Mouse (Mus musculus) bone marrow, adult 2 months (tissue): ENCODE measurements around the gene Farp1. TPM values are rescaled to one million over a fixed set of nuclear protein-coding genes. Genes with fewer than 3 reads are reported as not detected.

Experiments
- H3K27ac ChIP-seq: fragments of 200-500 bp; 2 replicates; pipeline ENCODE4 v1.5.1; 2012; ENCODE audit warnings: low read depth, mild to moderate bottlenecking, control low read depth, inconsistent platforms, low read length; ENCODE audit not compliant: control insufficient read depth, poor library complexity, insufficient read depth
- H3K4me1 ChIP-seq: fragments of 200-500 bp; 2 replicates; pipeline ENCODE4 v1.6.1; 2011; ENCODE audit warnings: low read length; ENCODE audit not compliant: control insufficient read depth, insufficient read depth
- H3K4me3 ChIP-seq: fragments of 200-500 bp; replicated peaks from 2 replicates; pipeline ENCODE3; 2011; ENCODE audit warnings: mild to moderate bottlenecking, low read depth, low read length, control low read depth; ENCODE audit not compliant: control insufficient read depth
- CTCF ChIP-seq: fragments of 200-500 bp; IDR thresholded peaks from 2 replicates; pipeline ENCODE4 v1.5.1; 2011; ENCODE audit warnings: low read length, control low read depth; ENCODE audit not compliant: control insufficient read depth, insufficient read depth
- POLR2A ChIP-seq: fragments of 200-500 bp; IDR thresholded peaks from 2 replicates; pipeline ENCODE4 v1.6.1; 2011; ENCODE audit warnings: low read depth, mild to moderate bottlenecking, control low read depth, low read length, borderline replicate concordance; ENCODE audit not compliant: control insufficient read depth
- WGBS: fragments of 180-500 bp; shearing (Covaris S2); methylation state at CpG from one replicate; pipeline ENCODE4 v1.1.7; 2018; 5-methylcytosine and 5-hydroxymethylcytosine counted together
- polyA plus RNA-seq: library from polyadenylated mRNA; stranded (reverse); fragments of >200 nt; gene quantifications from 2 replicates; pipeline ENCODE4 v1.2.4, GENCODE M21; 2011; ENCODE audit warnings: low replicate concordance; ENCODE audit not compliant: missing spikeins, insufficient read depth, insufficient read length

Gene Farp1
- polyA plus RNA-seq, 1 experiment = 4.2 TPM

DNA sequence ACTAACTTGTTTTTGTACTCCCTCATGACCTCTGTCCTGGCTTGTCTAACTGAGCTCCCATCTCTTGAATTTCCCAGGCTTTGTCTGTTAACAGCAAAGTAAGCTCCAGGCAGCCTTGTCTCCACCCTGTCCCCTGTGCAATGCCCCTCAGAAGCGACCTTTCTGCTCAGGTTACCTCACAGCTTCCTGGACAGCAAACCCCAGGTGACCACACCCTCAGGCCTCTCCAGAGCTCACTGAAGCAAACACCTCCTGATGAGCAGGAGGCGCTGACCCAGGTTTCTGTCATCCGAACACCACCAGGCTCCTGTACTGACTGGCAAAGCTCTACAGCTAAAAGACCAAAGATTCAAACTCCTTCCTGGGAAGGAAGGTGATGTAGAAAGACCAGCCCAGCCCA, 274.9 kb downstream of the Farp1 start:
- Histone ChIP-seq H3K27ac (no peak overlapping the region), H3K4me3 (no peak overlapping the region), H3K4me1 (peaks cover 11% of the 10 kb centered on the region)
- TF ChIP-seq CTCF = no peak
- 64% methylated on average over 3 of the region's 3 CpGs for WGBS

DNA sequence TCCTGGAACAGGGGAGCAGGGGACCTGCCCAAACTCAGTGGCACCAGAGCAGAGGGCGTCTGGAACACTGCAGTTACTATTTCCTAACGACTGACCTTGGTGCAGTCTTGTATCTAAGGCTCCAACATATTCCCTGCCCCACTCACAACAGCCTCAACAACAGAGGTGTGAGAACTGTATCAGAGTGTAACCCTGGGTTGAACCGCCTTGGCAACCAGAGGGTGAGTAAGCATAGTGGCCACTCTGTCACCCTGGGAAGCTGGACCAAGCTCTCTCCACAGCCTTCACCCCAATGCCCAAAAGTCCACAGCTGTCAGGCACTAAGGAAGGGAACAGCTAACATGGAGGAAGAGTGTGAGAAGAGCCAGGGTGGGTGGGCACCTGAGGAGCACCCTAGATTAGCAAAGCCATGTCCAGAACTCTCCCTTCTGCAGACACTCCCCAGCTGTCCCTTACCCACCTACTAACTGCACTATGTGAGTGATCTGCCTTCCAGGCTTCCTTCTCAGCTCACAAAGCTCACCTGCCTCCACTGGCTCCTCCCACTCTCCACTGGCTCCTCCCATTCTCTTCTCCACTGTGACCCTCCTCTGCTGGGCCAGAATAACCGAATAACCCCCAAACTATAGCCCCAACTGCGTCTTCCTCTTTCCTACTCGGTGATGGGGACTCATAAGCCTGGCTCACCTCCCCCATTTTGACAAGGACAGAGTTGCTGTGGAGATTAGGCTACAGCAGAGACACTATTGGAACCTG, 275.5 kb downstream of the Farp1 start:
- WGBS = 47% methylated on average over 6 of the region's 6 CpGs
- TF ChIP-seq POLR2A (no peak), CTCF (no peak)
- Histone ChIP-seq H3K27ac (no peak overlapping the region), H3K4me3 (no peak overlapping the region), H3K4me1 (peaks cover 11% of the 10 kb centered on the region)

DNA sequence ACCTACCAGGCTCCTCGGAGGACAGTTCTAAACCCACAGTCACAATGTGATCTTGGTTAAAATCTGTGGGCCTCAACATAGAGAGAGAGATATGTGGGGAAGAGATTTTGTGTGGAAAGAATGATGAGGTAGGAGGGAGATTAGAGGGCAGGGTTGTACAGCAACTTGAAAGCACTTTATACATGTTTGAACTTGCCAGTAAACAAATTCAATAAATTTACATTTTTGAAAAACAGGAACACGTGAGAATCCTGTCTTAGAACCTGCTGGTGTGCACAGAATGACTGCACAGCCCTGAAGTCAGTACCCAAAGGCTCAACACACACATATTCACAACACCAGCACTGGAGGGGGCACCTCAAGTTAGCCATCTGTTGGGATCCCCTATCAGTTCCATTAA, 276.1 kb downstream of the Farp1 start:
- Histone ChIP-seq H3K27ac (no peak overlapping the region), H3K4me3 (no peak overlapping the region), H3K4me1 (peaks cover 11% of the 10 kb centered on the region)
- no peak for TF ChIP-seq POLR2A
- no peak for TF ChIP-seq CTCF
- WGBS = 52% methylated on average over 2 of the region's 2 CpGs

DNA sequence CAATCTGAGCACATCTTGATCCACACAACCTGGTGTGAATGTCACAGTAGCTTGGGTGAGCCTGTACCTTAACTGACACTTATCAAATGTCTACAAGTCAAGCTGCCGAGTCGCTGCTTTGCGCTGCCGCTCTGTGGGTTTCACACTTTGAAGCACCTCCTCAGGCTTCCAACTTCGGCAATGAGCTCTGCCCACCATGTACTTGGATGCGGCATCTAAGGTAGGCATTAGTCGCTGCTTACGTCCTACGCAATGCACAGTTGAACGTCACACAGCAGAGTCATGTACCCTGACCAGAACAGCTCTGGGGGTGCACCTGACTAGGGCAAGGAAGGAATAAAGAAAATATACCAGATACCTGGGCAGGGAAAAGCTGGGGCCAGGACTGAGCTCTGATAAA, 278.3 kb downstream of the Farp1 start:
- TF ChIP-seq POLR2A (no peak), CTCF (no peak)
- H3K4me1 ChIP-seq = peaks cover 13% of the 10 kb centered on the region
- H3K27ac ChIP-seq = no peak overlapping the region
- whole genome bisulfite sequencing = 92% methylated on average over 10 of the region's 10 CpGs
- H3K4me3 ChIP-seq = no peak overlapping the region

DNA sequence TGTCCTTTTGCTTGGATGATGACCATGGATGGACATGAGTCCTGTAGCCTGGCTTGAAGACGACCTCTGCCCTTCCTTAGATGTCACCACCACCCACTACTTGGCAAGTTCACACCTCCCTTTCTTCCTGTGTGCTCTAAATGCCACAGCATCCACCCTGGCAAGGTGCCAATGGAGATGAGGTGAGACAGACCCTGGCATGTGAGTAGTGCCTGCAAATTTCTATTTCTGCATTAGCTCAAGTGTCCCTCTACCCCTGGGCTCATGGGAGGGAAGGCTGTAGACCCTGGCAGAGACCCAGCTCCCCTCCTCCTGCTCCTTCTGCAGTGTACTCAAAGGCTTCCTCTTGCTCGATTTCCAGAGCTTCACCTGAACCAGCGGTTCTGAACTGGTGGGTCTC, 279.9 kb downstream of the Farp1 start:
- no peak overlapping the region for H3K27ac ChIP-seq
- TF ChIP-seq POLR2A (no peak), CTCF (no peak)
- 38% methylated on average over 3 of the region's 3 CpGs for WGBS
- peaks cover 13% of the 10 kb centered on the region for H3K4me1 ChIP-seq
- no peak overlapping the region for H3K4me3 ChIP-seq

DNA sequence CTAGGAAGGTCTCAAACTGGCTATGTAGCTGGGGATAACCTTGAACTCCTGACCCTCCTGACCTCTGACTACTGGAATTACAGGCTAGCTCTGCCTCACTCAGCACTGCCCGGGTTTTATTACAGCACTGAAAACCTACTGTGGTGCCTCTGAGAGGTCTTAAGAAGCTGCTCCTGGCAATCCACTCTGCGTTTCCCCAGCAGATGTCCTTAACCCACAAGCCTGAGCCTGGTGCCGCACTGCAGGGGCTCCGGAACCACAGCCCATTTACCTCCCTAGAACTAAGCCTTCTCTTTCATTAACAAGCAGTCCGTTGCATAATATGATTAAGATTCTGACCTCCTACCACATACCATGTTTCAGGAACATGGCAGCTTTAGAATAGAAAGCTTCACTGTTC, 281.1 kb downstream of the Farp1 start:
- 82% methylated on average over 5 of the region's 5 CpGs for WGBS
- TF ChIP-seq CTCF (no peak), POLR2A (no peak)
- Histone ChIP-seq H3K4me1 (peaks cover 6% of the 10 kb centered on the region), H3K4me3 (no peak overlapping the region), H3K27ac (no peak overlapping the region)

DNA sequence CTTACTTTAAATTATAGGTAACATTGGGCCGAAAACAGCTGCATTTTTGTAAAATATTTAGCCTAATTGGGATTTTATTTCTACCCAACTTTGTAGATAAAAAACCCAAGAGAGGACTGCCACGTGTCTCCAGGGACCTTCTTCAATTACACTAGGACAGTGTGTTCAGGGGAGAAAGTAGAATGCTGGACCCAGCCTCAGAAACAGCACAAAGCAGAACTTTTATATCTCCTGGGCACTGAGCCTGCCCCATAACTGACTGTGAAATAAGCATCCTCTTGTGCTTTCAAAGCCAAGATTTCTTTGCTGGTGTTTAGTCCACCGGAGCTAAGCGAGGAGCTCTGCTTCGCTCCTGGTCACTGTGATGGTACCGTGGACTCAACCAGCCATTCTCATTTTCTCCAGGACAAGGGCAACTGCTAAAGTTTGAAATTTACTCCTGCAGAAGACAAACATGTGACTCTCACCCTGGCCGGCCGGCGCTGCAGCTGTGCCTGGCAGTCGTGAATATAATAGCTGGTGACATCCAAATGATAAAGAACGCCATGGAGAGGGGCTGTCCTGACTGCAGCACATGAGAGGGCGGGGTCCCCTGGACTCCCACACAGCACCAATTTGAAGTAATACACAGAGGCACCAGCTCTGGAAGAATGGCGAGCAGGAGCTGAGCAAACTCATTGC, 281.8 kb downstream of the Farp1 start:
- H3K4me3 ChIP-seq = no peak overlapping the region
- 83% methylated on average over 13 of the region's 13 CpGs for WGBS
- H3K4me1 ChIP-seq = peaks cover 4% of the 10 kb centered on the region
- TF ChIP-seq POLR2A = no peak
- TF ChIP-seq CTCF = no peak
- H3K27ac ChIP-seq = no peak overlapping the region

DNA sequence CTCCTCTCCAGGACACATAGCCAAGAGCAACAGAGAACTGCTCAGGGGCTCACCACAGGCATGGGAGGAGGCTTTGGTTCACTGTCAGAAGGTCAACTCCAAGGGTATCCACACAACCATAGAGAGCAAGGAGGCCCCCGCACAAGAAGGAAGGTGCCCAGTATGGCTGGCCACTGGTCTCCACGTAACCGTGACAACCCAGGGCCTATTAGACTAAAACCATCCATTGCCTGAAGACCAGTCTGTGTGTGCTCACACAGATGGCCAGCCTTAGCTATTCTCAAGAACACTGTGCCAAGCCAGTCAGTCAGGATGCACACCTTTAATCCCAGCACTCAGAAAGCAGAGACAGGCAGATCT, 282.3 kb downstream of the Farp1 start:
- no peak for TF ChIP-seq CTCF
- no peak for TF ChIP-seq POLR2A
- no peak overlapping the region for H3K27ac ChIP-seq
- H3K4me1 ChIP-seq = peaks cover 4% of the 10 kb centered on the region
- no peak overlapping the region for H3K4me3 ChIP-seq
- WGBS = 89% methylated on average over 3 of the region's 3 CpGs
